Mouse (Mus musculus): ENCODE data around the gene Elp4.

DNA sequence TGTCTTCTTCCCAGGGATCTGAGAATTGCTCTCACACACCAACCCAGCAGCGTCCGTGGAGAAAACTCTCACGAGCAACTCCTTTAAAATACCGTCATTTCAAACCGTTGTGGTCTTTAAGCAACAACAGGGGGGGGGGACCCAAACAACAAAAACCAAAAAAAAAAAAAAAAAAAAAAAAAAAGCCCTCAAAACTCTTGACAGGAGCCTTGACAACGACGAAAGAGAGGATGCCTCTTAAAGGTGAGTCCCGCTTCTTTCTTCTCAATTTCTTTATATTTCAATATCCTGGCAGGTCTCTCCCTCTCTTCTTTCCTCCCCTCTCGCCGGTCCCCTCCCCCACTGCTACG, 228.7 kb downstream of the Elp4 start:
- no peak for TF ChIP-seq CTCF (IDR thresholded peaks at IDR 0.05; ENCODE audit: insufficient read depth, low read depth, low read length)
- no peak for TF ChIP-seq POLR2A (IDR thresholded peaks at IDR 0.05; ENCODE audit: insufficient read depth, low read depth, low read length)
